Mouse (Mus musculus) stomach, embryonic 16.5 days (tissue): Measurements from ENCODE around the gene Usp38. TPM values are rescaled to one million over a fixed set of nuclear protein-coding genes. Genes with fewer than 3 reads are reported as not detected.

Experiments
- ATAC-seq: fragments of 200-750 bp; cut with Nextera tagmentation; 2 replicates; pipeline ENCODE4 v1.8.0; 2017; ENCODE audit warnings: moderate number of reproducible peaks, moderate TSS enrichment; ENCODE audit not compliant: insufficient read depth, low FRiP score
- H3K27ac ChIP-seq: fragments of 300-500 bp; sonication (generic); 2 replicates; pipeline ENCODE4 v1.5.1; 2014; ENCODE audit warnings: low read length
- H3K27me3 ChIP-seq: fragments of 300-500 bp; sonication (generic); 2 replicates; pipeline ENCODE4 v1.6.1; 2014; ENCODE audit warnings: low read length, control low read depth, mixed read lengths; ENCODE audit not compliant: control insufficient read depth, insufficient read depth
- H3K36me3 ChIP-seq: fragments of 300-500 bp; sonication (generic); 2 replicates; pipeline ENCODE4 v1.6.1; 2014; ENCODE audit warnings: low read length; ENCODE audit not compliant: control insufficient read depth, insufficient read depth
- H3K4me1 ChIP-seq: fragments of 300-500 bp; sonication (generic); 2 replicates; pipeline ENCODE4 v1.6.1; 2014; ENCODE audit warnings: low read length, control low read depth, mixed read lengths; ENCODE audit not compliant: control insufficient read depth, insufficient read depth
- H3K4me2 ChIP-seq: fragments of 300-500 bp; sonication (generic); 2 replicates; pipeline ENCODE4 v1.6.1; 2014; ENCODE audit warnings: low read depth, low read length, mixed read lengths
- H3K4me3 ChIP-seq: fragments of 300-500 bp; sonication (generic); replicated peaks from 2 replicates; pipeline ENCODE4 v1.5.1; 2014; ENCODE audit warnings: mild to moderate bottlenecking, low read length
- H3K9ac ChIP-seq: fragments of 300-500 bp; sonication (generic); 2 replicates; pipeline ENCODE4 v1.6.1; 2014; ENCODE audit warnings: low read length
- H3K9me3 ChIP-seq: fragments of 300-500 bp; sonication (generic); replicated peaks from 2 replicates; pipeline ENCODE4 v1.6.1; 2016; ENCODE audit warnings: low read length, control low read depth; ENCODE audit not compliant: control insufficient read depth
- WGBS: fragments of 180-500 bp; shearing (Covaris S2); extraction: QIAGEN DNeasy Blood & Tissue Kit; methylation state at CpG from one replicate; pipeline ENCODE4 v1.1.7; 2014; 5-methylcytosine and 5-hydroxymethylcytosine counted together
- polyA plus RNA-seq: library from polyadenylated mRNA; unstranded; fragments of >200 nt; fragmentation: Nextera tagmentation; extraction: Ambion mirVana; gene quantifications from 2 replicates; pipeline ENCODE4 v1.2.1, GENCODE M21; 2015

Gene Usp38
- polyA plus RNA-seq, 1 experiment from 2014 or later: 16.5 TPM

- Histone ChIP-seq H3K4me3 (no peak overlapping the region), H3K4me1 (no peaks in the 10 kb centered on the region), H3K36me3 (no peaks in the 10 kb centered on the region), H3K27me3 (no peaks in the 10 kb centered on the region), H3K27ac (no peak overlapping the region), H3K9ac (no peak overlapping the region), H3K4me2 (no peak overlapping the region), H3K9me3 (no peaks in the 10 kb centered on the region)
- ATAC-seq: no peak
- WGBS: 84% methylated on average over 11 of the region's 11 CpGs
Observed at GRCm38 (mm10) chr8:80970000-80970685, 44.6 kb downstream of the Usp38 start.

- ATAC-seq: no peak
- no peak overlapping the region for H3K4me2 ChIP-seq
- 82% methylated on average over 5 of the region's 5 CpGs for WGBS
- no peak overlapping the region for H3K27ac ChIP-seq
- no peak overlapping the region for H3K4me3 ChIP-seq
- no peaks in the 10 kb centered on the region for H3K27me3 ChIP-seq
- no peaks in the 10 kb centered on the region for H3K36me3 ChIP-seq
- H3K9ac ChIP-seq: no peak overlapping the region
- H3K4me1 ChIP-seq: no peaks in the 10 kb centered on the region
- H3K9me3 ChIP-seq: no peaks in the 10 kb centered on the region
Observed at GRCm38 (mm10) chr8:80969423-80969822, 45.3 kb downstream of the Usp38 start.

GRCm38 (mm10) chr8:80963095-80963494, 51.6 kb downstream of the Usp38 start:
- no peaks in the 10 kb centered on the region for H3K27me3 ChIP-seq
- ATAC-seq: no peak
- 87% methylated on average over 3 of the region's 3 CpGs for WGBS

GRCm38 (mm10) chr8:80962592-80962983, 52.1 kb downstream of the Usp38 start:
- Histone ChIP-seq H3K9ac (no peak overlapping the region), H3K36me3 (no peaks in the 10 kb centered on the region), H3K27me3 (no peaks in the 10 kb centered on the region), H3K4me1 (peaks cover 4% of the 10 kb centered on the region), H3K9me3 (no peaks in the 10 kb centered on the region), H3K4me3 (no peak overlapping the region), H3K4me2 (no peak overlapping the region), H3K27ac (no peak overlapping the region)
- 89% methylated on average over 5 of the region's 5 CpGs for WGBS
- no peak for ATAC-seq

More at GRCm38 (mm10) chr8:80963095-80963494, 51.6 kb downstream of the Usp38 start:
- Histone ChIP-seq H3K9me3 (no peaks in the 10 kb centered on the region), H3K27ac (no peak overlapping the region), H3K9ac (no peak overlapping the region), H3K36me3 (no peaks in the 10 kb centered on the region), H3K4me1 (peaks cover 4% of the 10 kb centered on the region), H3K4me3 (no peak overlapping the region), H3K4me2 (no peak overlapping the region)

GRCm38 (mm10) chr8:80961937-80962591, 52.7 kb downstream of the Usp38 start:
- Histone ChIP-seq H3K36me3 (no peaks in the 10 kb centered on the region), H3K9me3 (no peaks in the 10 kb centered on the region), H3K27me3 (no peaks in the 10 kb centered on the region), H3K9ac (no peak overlapping the region), H3K4me2 (no peak overlapping the region), H3K4me3 (no peak overlapping the region), H3K27ac (no peak overlapping the region), H3K4me1 (peaks cover 4% of the 10 kb centered on the region)
- ATAC-seq: no peak
- 57% methylated on average over 7 of the region's 7 CpGs for WGBS

GRCm38 (mm10) chr8:80961070-80961609, 53.6 kb downstream of the Usp38 start:
- Histone ChIP-seq H3K27me3 (no peaks in the 10 kb centered on the region), H3K4me1 (peaks cover 4% of the 10 kb centered on the region), H3K36me3 (no peaks in the 10 kb centered on the region), H3K9ac (no peak overlapping the region), H3K4me3 (no peak overlapping the region), H3K27ac (no peak overlapping the region), H3K9me3 (no peaks in the 10 kb centered on the region), H3K4me2 (no peak overlapping the region)
- 69% methylated on average over 4 of the region's 4 CpGs for WGBS
- ATAC-seq: no peak

- H3K9ac ChIP-seq: no peak overlapping the region
- H3K4me2 ChIP-seq: no peak overlapping the region
- ATAC-seq: no peak
- H3K4me1 ChIP-seq: peaks cover 4% of the 10 kb centered on the region
- H3K27me3 ChIP-seq: no peaks in the 10 kb centered on the region
- H3K4me3 ChIP-seq: no peak overlapping the region
- H3K36me3 ChIP-seq: no peaks in the 10 kb centered on the region
- H3K9me3 ChIP-seq: 0 out of 2 replicates have a peak, but pooled peaks cover 3% of the 10 kb centered on the region
- no peak overlapping the region for H3K27ac ChIP-seq
- 69% methylated on average over 9 of the region's 9 CpGs for WGBS
Observed at GRCm38 (mm10) chr8:80959588-80960268, 55.0 kb downstream of the Usp38 start.

GRCm38 (mm10) chr8:80957776-80958175, 57.0 kb downstream of the Usp38 start:
- no peaks in the 10 kb centered on the region for H3K27me3 ChIP-seq
- peaks cover 4% of the 10 kb centered on the region for H3K4me1 ChIP-seq
- 53% methylated on average over 5 of the region's 5 CpGs for WGBS
- no peak overlapping the region for H3K4me3 ChIP-seq
- 0 out of 2 replicates have a peak, but pooled peaks cover 3% of the 10 kb centered on the region for H3K9me3 ChIP-seq
- H3K36me3 ChIP-seq: no peaks in the 10 kb centered on the region
- H3K4me2 ChIP-seq: no peak overlapping the region
- H3K9ac ChIP-seq: no peak overlapping the region
- ATAC-seq: no peak
- H3K27ac ChIP-seq: no peak overlapping the region

GRCm38 (mm10) chr8:80952973-80953372, 61.8 kb downstream of the Usp38 start:
- H3K36me3 ChIP-seq: no peaks in the 10 kb centered on the region
- H3K27me3 ChIP-seq: no peaks in the 10 kb centered on the region
- WGBS: 76% methylated on average over 3 of the region's 3 CpGs
- no peak for ATAC-seq
- H3K4me2 ChIP-seq: no peak overlapping the region
- no peaks in the 10 kb centered on the region for H3K4me1 ChIP-seq
- H3K9ac ChIP-seq: no peak overlapping the region
- H3K27ac ChIP-seq: no peak overlapping the region
- H3K9me3 ChIP-seq: 0 out of 2 replicates have a peak, but pooled peaks cover 3% of the 10 kb centered on the region
- H3K4me3 ChIP-seq: no peak overlapping the region
